Mouse (Mus musculus): ENCODE results near the gene Angel1. TPM values are rescaled to one million over a fixed set of nuclear protein-coding genes. Genes with fewer than 3 reads are reported as not detected.

Angel1 gene
- polyA plus RNA-seq, 1 experiment from 2014 or later = 2.2 TPM

GRCm38 (mm10) chr12:86678591-86679545, 47.4 kb downstream of the Angel1 start, which contains the start of gene Vash1:
TSS of gene Vash1 (plus strand) at chr12:86678700.
- under 1% methylated on average over 93 of the region's 94 CpGs for WGBS
- peak within 1 kb of the TSS; percentile 59 for H3K4me3 ChIP-seq (ENCODE audit: low read depth, low read length)
- peak within 1 kb of the TSS; percentile 98 for H3K4me2 ChIP-seq (replicated peaks; ENCODE audit: low read depth)
- H3K4me1 ChIP-seq (replicated peaks; ENCODE audit: control insufficient read depth, insufficient read depth, low read length) = no peaks in the 10 kb centered on the region; the same call in 1 of the 2 replicates
- no peak for TF ChIP-seq CTCF (IDR thresholded peaks at IDR 0.05; ENCODE audit: low read depth)
- H3K27ac ChIP-seq (ENCODE audit: low read depth, low read length) = peak within 1 kb of the TSS; percentile 41
- H3K36me3 ChIP-seq (ENCODE audit: control insufficient read depth, insufficient read depth) = no peaks in the 10 kb centered on the region
- H3K27me3 ChIP-seq (replicated peaks; ENCODE audit: control insufficient read depth, insufficient read depth, low read length) = peaks cover 18% of the 10 kb centered on the region
- H3K9ac ChIP-seq (ENCODE audit: low read depth, low read length) = peak within 1 kb of the TSS; percentile 43
- ATAC-seq = peak; percentile 31; the same call in 1 of the 2 replicates
- H3K9me3 ChIP-seq (ENCODE audit: control insufficient read depth) = no peaks in the 10 kb centered on the region

- Histone ChIP-seq H3K4me3 (ENCODE audit: low read depth, low read length) (no peak overlapping the region), H3K9me3 (ENCODE audit: control insufficient read depth) (no peaks in the 10 kb centered on the region), H3K4me1 (replicated peaks; ENCODE audit: control insufficient read depth, insufficient read depth, low read length) (no peaks in the 10 kb centered on the region), H3K4me2 (replicated peaks; ENCODE audit: low read depth) (no peak overlapping the region), H3K27me3 (replicated peaks; ENCODE audit: control insufficient read depth, insufficient read depth, low read length) (0 out of 2 replicates have a peak, but pooled peaks cover 2% of the 10 kb centered on the region), H3K9ac (ENCODE audit: low read depth, low read length) (no peak overlapping the region), H3K36me3 (ENCODE audit: control insufficient read depth, insufficient read depth) (no peaks in the 10 kb centered on the region), H3K27ac (ENCODE audit: low read depth, low read length) (no peak overlapping the region)
- no peak for ATAC-seq
- no peak for TF ChIP-seq CTCF (IDR thresholded peaks at IDR 0.05; ENCODE audit: low read depth)
- WGBS = 73% methylated on average over 5 of the region's 5 CpGs
Measured at GRCm38 (mm10) chr12:86672507-86672906, 53.8 kb downstream of the Angel1 start.

- 0 out of 2 replicates have a peak, but pooled peaks cover 2% of the 10 kb centered on the region for H3K27me3 ChIP-seq (replicated peaks; ENCODE audit: control insufficient read depth, insufficient read depth, low read length)
- no peaks in the 10 kb centered on the region for H3K36me3 ChIP-seq (ENCODE audit: control insufficient read depth, insufficient read depth)
- H3K4me3 ChIP-seq (ENCODE audit: low read depth, low read length) = no peak overlapping the region
- ATAC-seq = no peak
- no peak overlapping the region for H3K27ac ChIP-seq (ENCODE audit: low read depth, low read length)
- TF ChIP-seq CTCF (IDR thresholded peaks at IDR 0.05; ENCODE audit: low read depth) = no peak
- no peak overlapping the region for H3K9ac ChIP-seq (ENCODE audit: low read depth, low read length)
- no peaks in the 10 kb centered on the region for H3K9me3 ChIP-seq (ENCODE audit: control insufficient read depth)
- 75% methylated on average over 4 of the region's 4 CpGs for WGBS
- no peaks in the 10 kb centered on the region for H3K4me1 ChIP-seq (replicated peaks; ENCODE audit: control insufficient read depth, insufficient read depth, low read length)
- no peak overlapping the region for H3K4me2 ChIP-seq (replicated peaks; ENCODE audit: low read depth)
Measured at GRCm38 (mm10) chr12:86672105-86672504, 54.2 kb downstream of the Angel1 start.

GRCm38 (mm10) chr12:86668404-86668803, 57.9 kb downstream of the Angel1 start:
- Histone ChIP-seq H3K27ac (ENCODE audit: low read depth, low read length) (no peak overlapping the region), H3K36me3 (ENCODE audit: control insufficient read depth, insufficient read depth) (no peaks in the 10 kb centered on the region), H3K4me1 (replicated peaks; ENCODE audit: control insufficient read depth, insufficient read depth, low read length) (no peaks in the 10 kb centered on the region), H3K4me3 (ENCODE audit: low read depth, low read length) (no peak overlapping the region), H3K4me2 (replicated peaks; ENCODE audit: low read depth) (no peak overlapping the region), H3K27me3 (replicated peaks; ENCODE audit: control insufficient read depth, insufficient read depth, low read length) (no peaks in the 10 kb centered on the region), H3K9ac (ENCODE audit: low read depth, low read length) (no peak overlapping the region), H3K9me3 (ENCODE audit: control insufficient read depth) (no peaks in the 10 kb centered on the region)
- 93% methylated on average over 2 of the region's 2 CpGs for WGBS
- TF ChIP-seq CTCF (IDR thresholded peaks at IDR 0.05; ENCODE audit: low read depth) = no peak
- no peak for ATAC-seq

- H3K4me2 ChIP-seq (replicated peaks; ENCODE audit: low read depth) = no peak overlapping the region
- no peak overlapping the region for H3K9ac ChIP-seq (ENCODE audit: low read depth, low read length)
- no peak for ATAC-seq
- no peaks in the 10 kb centered on the region for H3K9me3 ChIP-seq (ENCODE audit: control insufficient read depth)
- no peaks in the 10 kb centered on the region for H3K36me3 ChIP-seq (ENCODE audit: control insufficient read depth, insufficient read depth)
- no peaks in the 10 kb centered on the region for H3K4me1 ChIP-seq (replicated peaks; ENCODE audit: control insufficient read depth, insufficient read depth, low read length)
- TF ChIP-seq CTCF (IDR thresholded peaks at IDR 0.05; ENCODE audit: low read depth) = peak; percentile 54
- 47% methylated on average over 3 of the region's 3 CpGs for WGBS
- H3K27me3 ChIP-seq (replicated peaks; ENCODE audit: control insufficient read depth, insufficient read depth, low read length) = no peaks in the 10 kb centered on the region
- H3K27ac ChIP-seq (ENCODE audit: low read depth, low read length) = no peak overlapping the region
- H3K4me3 ChIP-seq (ENCODE audit: low read depth, low read length) = no peak overlapping the region
Measured at GRCm38 (mm10) chr12:86665656-86666055, 60.6 kb downstream of the Angel1 start.

GRCm38 (mm10) chr12:86660466-86660865, 65.8 kb downstream of the Angel1 start:
- no peak for TF ChIP-seq CTCF (IDR thresholded peaks at IDR 0.05; ENCODE audit: low read depth)

More at GRCm38 (mm10) chr12:86660466-86660865, 65.8 kb downstream of the Angel1 start:
- no peak for ATAC-seq
- 75% methylated on average over 2 of the region's 2 CpGs for WGBS
- Histone ChIP-seq H3K4me1 (replicated peaks; ENCODE audit: control insufficient read depth, insufficient read depth, low read length) (no peaks in the 10 kb centered on the region), H3K4me3 (ENCODE audit: low read depth, low read length) (no peak overlapping the region), H3K27me3 (replicated peaks; ENCODE audit: control insufficient read depth, insufficient read depth, low read length) (no peaks in the 10 kb centered on the region), H3K27ac (ENCODE audit: low read depth, low read length) (no peak overlapping the region), H3K36me3 (ENCODE audit: control insufficient read depth, insufficient read depth) (no peaks in the 10 kb centered on the region), H3K9ac (ENCODE audit: low read depth, low read length) (no peak overlapping the region), H3K4me2 (replicated peaks; ENCODE audit: low read depth) (no peak overlapping the region), H3K9me3 (ENCODE audit: control insufficient read depth) (no peaks in the 10 kb centered on the region)

Data from intestine, postnatal 0 days (tissue).